Mouse (Mus musculus) intestine, embryonic 14.5 days (tissue): ENCODE measurements around the gene Dip2c. TPM values are rescaled to one million over a fixed set of nuclear protein-coding genes. Genes with fewer than 3 reads are reported as not detected.

Experiments used
- ATAC-seq: fragments of 200-750 bp; cut with Nextera tagmentation; replicated peaks from 2 replicates; pipeline ENCODE4 v1.8.0; 2017; ENCODE audit warnings: low read depth, moderate number of reproducible peaks, moderate TSS enrichment, moderate library complexity; ENCODE audit not compliant: low FRiP score, low TSS enrichment
- DNase-seq: peaks from one replicate; pipeline ENCODE4 v3.0.0-alpha.2; 2018; ENCODE audit warnings: low spot score
- H3K27ac ChIP-seq: fragments of 300-500 bp; sonication (generic); 2 replicates; pipeline ENCODE4 v1.5.1; 2014; ENCODE audit warnings: low read depth, mild to moderate bottlenecking, control low read depth
- H3K27me3 ChIP-seq: fragments of 300-500 bp; sonication (generic); replicated peaks from 2 replicates; pipeline ENCODE4 v1.6.1; 2014; ENCODE audit warnings: low read length, control low read depth; ENCODE audit not compliant: control insufficient read depth, insufficient read depth
- H3K36me3 ChIP-seq: fragments of 300-500 bp; sonication (generic); 2 replicates; pipeline ENCODE4 v1.6.1; 2014; ENCODE audit warnings: low read length, control low read depth; ENCODE audit not compliant: control insufficient read depth, insufficient read depth
- H3K4me1 ChIP-seq: fragments of 300-500 bp; sonication (generic); replicated peaks from 2 replicates; pipeline ENCODE4 v1.6.1; 2014; ENCODE audit warnings: low read length, control low read depth, mixed read lengths; ENCODE audit not compliant: control insufficient read depth, insufficient read depth
- H3K4me2 ChIP-seq: fragments of 300-500 bp; sonication (generic); 2 replicates; pipeline ENCODE4 v1.6.1; 2014; ENCODE audit warnings: low read length
- H3K4me3 ChIP-seq: fragments of 300-500 bp; sonication (generic); 2 replicates; pipeline ENCODE4 v1.5.1; 2014; ENCODE audit warnings: low read depth, low read length, control low read depth, mixed read lengths
- H3K9ac ChIP-seq: fragments of 300-500 bp; sonication (generic); 2 replicates; pipeline ENCODE4 v1.6.1; 2014; ENCODE audit warnings: mild to moderate bottlenecking, low read length
- H3K9me3 ChIP-seq: fragments of 300-500 bp; sonication (generic); 2 replicates; pipeline ENCODE4 v1.6.1; 2016; ENCODE audit warnings: low read length, control low read depth; ENCODE audit not compliant: control insufficient read depth
- WGBS: fragments of 180-500 bp; shearing (Covaris S2); extraction: QIAGEN DNeasy Blood & Tissue Kit; methylation state at CpG from one replicate; pipeline ENCODE4 v1.1.7; 2014; 5-methylcytosine and 5-hydroxymethylcytosine counted together
- polyA plus RNA-seq: library from polyadenylated mRNA; unstranded; fragments of >200 nt; fragmentation: Nextera tagmentation; extraction: Ambion mirVana; gene quantifications from 2 replicates; pipeline ENCODE4 v1.2.1, GENCODE M21; 2014

Gene Dip2c
- polyA plus RNA-seq, 1 experiment from 2014 or later = 8.6 TPM

DNA sequence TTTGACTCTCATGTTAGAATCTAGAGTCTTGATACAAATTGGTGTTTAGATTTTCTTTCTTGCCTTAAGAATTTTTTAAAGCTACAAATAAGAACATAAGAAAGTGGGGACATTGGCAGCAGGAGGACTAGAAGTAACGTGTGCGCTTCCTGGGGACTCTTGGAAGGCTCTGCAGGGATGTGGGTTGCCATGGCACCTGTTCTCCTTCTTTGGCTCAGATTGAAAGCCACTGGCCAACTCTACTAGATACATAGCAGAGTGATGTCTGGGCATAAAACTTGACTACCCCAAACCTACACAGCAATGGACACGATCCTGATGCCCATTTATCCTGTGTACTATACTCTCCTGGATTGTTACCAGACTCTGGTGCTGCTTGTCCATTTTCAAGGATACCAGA, 188.1 kb downstream of the Dip2c start:
- Histone ChIP-seq H3K36me3 (no peaks in the 10 kb centered on the region), H3K4me2 (no peak overlapping the region), H3K9me3 (no peaks in the 10 kb centered on the region), H3K9ac (no peak overlapping the region), H3K4me3 (no peak overlapping the region), H3K27ac (no peak overlapping the region), H3K27me3 (no peaks in the 10 kb centered on the region), H3K4me1 (no peaks in the 10 kb centered on the region)
- ATAC-seq = no peak
- WGBS = 94% methylated on average over 3 of the region's 3 CpGs
- DNase-seq = no peak

DNA sequence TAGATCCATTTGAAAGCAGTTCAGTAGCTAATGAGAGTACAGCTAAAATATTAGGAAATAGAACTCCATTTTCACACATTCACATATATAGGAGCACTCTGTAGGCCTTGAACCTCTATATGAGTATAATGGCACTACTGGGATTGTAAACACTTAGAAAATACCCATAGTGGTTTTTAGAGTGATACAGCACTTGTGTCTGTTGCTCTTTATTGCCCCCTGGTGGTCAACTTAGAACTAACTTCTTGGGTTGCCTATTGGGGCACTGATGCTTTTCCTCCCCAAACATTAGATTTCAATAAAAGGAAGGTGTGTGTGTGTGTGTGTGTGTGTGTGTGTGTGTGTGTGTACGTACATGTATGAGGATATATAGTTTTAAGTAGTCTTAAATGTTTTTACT, 190.9 kb downstream of the Dip2c start:
- H3K27me3 ChIP-seq = no peaks in the 10 kb centered on the region
- ATAC-seq (no peak), DNase-seq (no peak)
- no peak overlapping the region for H3K4me3 ChIP-seq
- H3K36me3 ChIP-seq = no peaks in the 10 kb centered on the region
- 40% methylated on average over 1 of the region's 1 CpGs for WGBS
- no peaks in the 10 kb centered on the region for H3K9me3 ChIP-seq
- H3K4me1 ChIP-seq = no peaks in the 10 kb centered on the region
- H3K4me2 ChIP-seq = no peak overlapping the region
- no peak overlapping the region for H3K27ac ChIP-seq
- H3K9ac ChIP-seq = no peak overlapping the region

DNA sequence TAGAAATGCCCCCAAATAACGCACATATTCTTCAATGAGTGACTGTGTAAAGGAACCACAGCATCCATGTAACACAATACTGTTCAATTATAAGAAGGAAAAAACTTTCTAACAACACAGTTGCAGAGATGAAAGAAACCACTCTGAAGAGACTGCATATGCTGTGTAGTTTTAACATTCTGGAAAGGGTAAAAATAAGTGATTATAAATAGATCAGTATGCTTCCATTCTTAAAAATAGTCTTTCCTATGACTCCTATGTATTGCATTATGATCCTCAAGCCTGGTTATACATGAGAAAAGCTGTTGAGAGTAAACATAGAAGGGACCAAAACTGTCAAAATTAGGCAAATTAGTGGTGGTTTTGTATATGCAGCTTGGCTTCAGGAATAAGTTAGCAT, 197.1 kb downstream of the Dip2c start:
- H3K4me2 ChIP-seq = no peak overlapping the region
- no peak overlapping the region for H3K27ac ChIP-seq
- no peaks in the 10 kb centered on the region for H3K27me3 ChIP-seq
- no peak overlapping the region for H3K4me3 ChIP-seq
- H3K4me1 ChIP-seq = no peaks in the 10 kb centered on the region
- no peak for ATAC-seq
- WGBS = 86% methylated on average over 1 of the region's 1 CpGs
- no peaks in the 10 kb centered on the region for H3K9me3 ChIP-seq
- no peak for DNase-seq
- H3K36me3 ChIP-seq = no peaks in the 10 kb centered on the region
- H3K9ac ChIP-seq = no peak overlapping the region

DNA sequence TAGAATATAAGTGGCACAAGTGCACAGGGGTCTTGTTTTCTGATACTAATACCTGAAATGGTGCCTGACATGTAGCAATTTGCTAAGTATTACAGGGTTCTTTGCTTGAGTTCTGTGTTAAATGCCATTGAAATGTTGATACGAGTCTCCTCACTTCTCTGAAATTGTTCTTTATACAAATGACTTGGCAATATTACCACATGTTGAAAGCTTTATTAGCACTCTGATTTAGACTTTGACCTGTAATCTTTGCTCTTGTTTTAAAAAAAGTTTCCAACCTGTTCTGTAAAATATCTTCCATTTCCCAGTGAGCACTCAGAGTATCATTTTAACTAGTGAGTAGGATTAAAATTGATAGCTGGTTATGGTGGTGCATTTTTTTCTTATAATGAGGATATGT, 205.4 kb downstream of the Dip2c start:
- Histone ChIP-seq H3K36me3 (no peaks in the 10 kb centered on the region), H3K4me2 (no peak overlapping the region), H3K27ac (no peak overlapping the region), H3K27me3 (no peaks in the 10 kb centered on the region), H3K4me1 (0 out of 2 replicates have a peak, but pooled peaks cover 7% of the 10 kb centered on the region), H3K9ac (no peak overlapping the region), H3K9me3 (no peaks in the 10 kb centered on the region), H3K4me3 (no peak overlapping the region)
- 60% methylated on average over 1 of the region's 1 CpGs for WGBS
- no peak for ATAC-seq
- no peak for DNase-seq

DNA sequence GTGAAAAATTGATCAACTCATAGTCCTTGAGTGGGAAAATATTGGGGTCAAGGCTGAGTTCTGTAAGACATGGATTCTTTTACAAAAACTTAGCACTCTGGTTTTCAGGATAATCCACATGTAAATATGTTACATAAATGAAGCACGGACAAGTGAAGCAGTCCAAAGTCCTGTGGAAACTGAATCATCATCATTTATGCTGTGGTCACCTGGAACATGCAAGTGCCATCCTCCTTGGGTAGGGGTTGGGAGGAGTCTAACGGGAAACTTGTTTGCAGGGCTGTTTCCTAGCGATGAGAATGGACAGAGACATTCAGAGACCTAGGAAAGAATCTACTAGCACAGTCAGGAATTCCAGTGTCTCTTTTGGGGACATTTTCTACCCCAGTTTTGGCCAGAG, 213.4 kb downstream of the Dip2c start:
- Histone ChIP-seq H3K27ac (no peak overlapping the region), H3K9me3 (no peaks in the 10 kb centered on the region), H3K4me1 (0 out of 2 replicates have a peak, but pooled peaks cover 7% of the 10 kb centered on the region), H3K4me2 (no peak overlapping the region), H3K4me3 (no peak overlapping the region), H3K9ac (no peak overlapping the region), H3K27me3 (no peaks in the 10 kb centered on the region), H3K36me3 (no peaks in the 10 kb centered on the region)
- DNase-seq (no peak), ATAC-seq (no peak)
- 68% methylated on average over 3 of the region's 3 CpGs for WGBS

DNA sequence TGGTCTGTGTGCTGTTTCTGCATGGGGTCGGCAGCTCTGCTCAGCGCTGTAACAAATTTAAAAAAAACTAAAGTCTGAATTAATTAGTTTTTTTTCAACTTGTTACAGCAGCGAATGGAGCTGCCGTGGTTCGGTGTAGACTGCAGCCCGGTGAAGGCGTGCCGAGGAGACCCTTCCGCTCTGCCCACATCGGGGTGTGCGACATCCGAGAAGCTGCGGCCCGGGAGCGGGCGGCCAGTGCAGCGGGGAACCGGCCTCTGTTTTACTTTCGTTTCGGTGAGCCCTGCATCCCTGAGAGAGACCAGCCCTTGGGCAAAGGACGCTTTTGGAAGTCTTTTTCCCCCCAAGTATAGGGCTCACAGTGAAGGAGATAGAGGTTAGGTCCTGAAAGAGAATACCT, 218.4 kb downstream of the Dip2c start:
- ATAC-seq (no peak), DNase-seq (peak; percentile 54)
- Histone ChIP-seq H3K27me3 (no peaks in the 10 kb centered on the region), H3K27ac (no peak overlapping the region), H3K36me3 (no peaks in the 10 kb centered on the region), H3K9me3 (no peaks in the 10 kb centered on the region), H3K4me1 (no peaks in the 10 kb centered on the region), H3K9ac (no peak overlapping the region), H3K4me3 (peak overlapping the region; percentile 27), H3K4me2 (peak overlapping the region; percentile 44)
- WGBS = 67% methylated on average over 21 of the region's 21 CpGs

DNA sequence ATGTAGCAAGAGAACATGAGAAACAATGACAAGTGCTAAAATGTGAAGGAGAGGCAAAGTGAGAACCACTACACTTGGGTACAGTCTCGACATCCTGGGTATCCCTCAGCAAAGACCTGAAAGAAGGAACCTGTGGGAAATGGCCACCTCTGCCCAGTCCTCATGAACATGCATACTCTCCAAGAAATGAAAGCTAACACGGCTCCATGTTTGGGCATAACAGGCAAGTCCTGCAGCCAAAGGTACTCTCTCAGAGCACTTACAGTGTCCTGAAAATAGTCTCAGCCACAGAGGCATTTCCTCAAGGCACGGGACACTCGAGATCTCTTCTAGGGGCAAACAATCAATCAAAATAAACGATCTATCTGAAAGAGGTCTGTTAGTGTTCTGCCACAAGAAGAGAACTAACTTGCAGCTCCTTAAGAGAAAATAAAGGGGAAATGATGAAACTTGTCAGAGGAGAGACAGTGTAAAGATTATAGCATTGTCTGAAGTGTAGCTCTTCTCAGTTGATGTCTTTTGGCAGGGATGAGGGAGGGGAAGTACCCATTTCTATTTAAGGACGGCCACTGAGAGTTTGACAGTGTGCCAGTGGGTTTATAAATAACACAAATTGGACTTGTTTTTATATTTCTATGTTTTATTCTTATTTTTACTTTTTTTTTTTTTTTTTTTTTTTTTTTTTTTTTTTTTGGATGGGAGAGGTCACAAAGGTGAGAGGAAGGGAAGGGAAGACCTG, 228.0 kb downstream of the Dip2c start:
- H3K27me3 ChIP-seq = no peaks in the 10 kb centered on the region
- WGBS = 45% methylated on average over 6 of the region's 6 CpGs
- H3K27ac ChIP-seq = no peak overlapping the region
- no peaks in the 10 kb centered on the region for H3K9me3 ChIP-seq
- no peak overlapping the region for H3K9ac ChIP-seq
- no peak for ATAC-seq
- H3K4me3 ChIP-seq = no peak overlapping the region
- H3K36me3 ChIP-seq = no peaks in the 10 kb centered on the region
- no peak overlapping the region for H3K4me2 ChIP-seq
- no peak for DNase-seq
- H3K4me1 ChIP-seq = no peaks in the 10 kb centered on the region

DNA sequence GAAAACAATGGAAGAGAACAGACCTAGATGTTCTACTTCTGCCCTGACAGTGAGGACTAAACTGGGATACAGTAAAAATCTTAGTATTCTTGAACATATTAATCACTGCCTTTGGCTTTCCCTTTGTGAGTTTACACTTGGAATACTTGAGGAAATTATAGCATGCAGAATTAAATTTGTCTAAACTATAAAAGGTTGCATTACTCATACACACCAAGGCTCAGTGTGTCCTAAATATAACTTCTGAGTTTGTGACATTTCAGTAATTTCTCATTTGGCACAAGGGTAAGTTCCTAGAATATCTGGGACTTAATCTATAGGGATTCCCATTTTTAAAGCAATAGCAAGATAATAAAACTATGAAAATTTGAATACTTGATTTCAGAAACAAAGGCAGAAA, 262.2 kb downstream of the Dip2c start:
- Histone ChIP-seq H3K9ac (no peak overlapping the region), H3K36me3 (no peaks in the 10 kb centered on the region), H3K4me1 (no peaks in the 10 kb centered on the region), H3K27ac (no peak overlapping the region), H3K4me3 (no peak overlapping the region), H3K9me3 (no peaks in the 10 kb centered on the region), H3K4me2 (no peak overlapping the region), H3K27me3 (no peaks in the 10 kb centered on the region)
- DNase-seq = no peak
- ATAC-seq = no peak

DNA sequence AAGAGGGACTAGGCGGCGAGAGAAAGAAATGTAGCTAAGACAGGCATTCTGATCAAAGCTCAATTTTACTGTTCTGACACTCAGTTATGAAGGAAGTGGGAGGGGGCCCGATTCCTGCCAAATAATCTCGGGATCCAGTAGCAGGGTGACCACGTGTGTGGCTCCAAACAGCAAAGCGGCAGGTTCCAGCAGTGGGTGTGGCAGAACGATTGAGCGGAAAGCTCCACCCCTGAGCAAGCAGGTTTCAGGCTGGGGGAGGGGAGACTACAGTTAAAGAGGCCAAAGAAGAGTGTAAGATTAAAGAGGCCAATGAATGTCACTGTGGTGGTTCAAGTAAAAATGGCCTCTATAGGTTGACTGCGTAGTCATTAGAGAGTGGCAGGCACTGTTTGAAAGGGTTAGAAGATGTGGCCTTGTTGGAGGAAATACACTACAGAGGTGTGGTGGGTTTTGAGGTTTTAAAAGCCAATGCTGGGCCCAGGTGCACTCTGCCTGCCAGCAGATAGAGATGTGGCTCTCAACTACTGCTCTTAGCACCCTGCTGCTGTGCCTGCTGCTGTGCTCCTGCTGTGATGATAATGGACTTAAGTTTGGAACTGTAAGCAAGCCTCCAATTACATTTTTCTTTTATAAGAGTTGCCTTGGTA, 271.5 kb downstream of the Dip2c start:
- DNase-seq (no peak), ATAC-seq (no peak)
- Histone ChIP-seq H3K27me3 (no peaks in the 10 kb centered on the region), H3K4me2 (no peak overlapping the region), H3K9ac (no peak overlapping the region), H3K36me3 (no peaks in the 10 kb centered on the region), H3K4me3 (no peak overlapping the region), H3K27ac (no peak overlapping the region), H3K9me3 (no peaks in the 10 kb centered on the region), H3K4me1 (no peaks in the 10 kb centered on the region)
- WGBS = 15% methylated on average over 9 of the region's 9 CpGs
